ENCODE assay signal across 8 mouse cellular contexts in genomic region chrX:12140086-12140740, GRCm38 (mm10). TPM values are rescaled to one million over a fixed set of nuclear protein-coding genes. Genes with fewer than 3 reads are reported as not detected.
DNase-seq lines count a peak whose midpoint lies in the region; ATAC-seq and TF ChIP-seq lines count a peak whose summit lies in the region.

No protein-coding gene starts in this region.

- peak overlapping the region; percentile 57 for H3K9ac ChIP-seq in hindbrain, embryonic 12.5 days
- peak overlapping the region; percentile 36; the same call in 1 of the 2 replicates for H3K9ac ChIP-seq in lung, postnatal 0 days (replicated peaks; ENCODE audit: low read depth)
- peak overlapping the region; percentile 69 for H3K9ac ChIP-seq in stomach, embryonic 16.5 days (ENCODE audit: low read length)

- H3K9me3 ChIP-seq in hindbrain, embryonic 12.5 days (replicated peaks) = no peaks in the 10 kb centered on the region
- H3K9me3 ChIP-seq in lung, postnatal 0 days (ENCODE audit: low read length) = no peaks in the 10 kb centered on the region
- no peaks in the 10 kb centered on the region for H3K9me3 ChIP-seq in stomach, embryonic 16.5 days (replicated peaks; ENCODE audit: control insufficient read depth, low read length)

- 3% methylated on average over 36 of the region's 51 CpGs for WGBS in hindbrain, embryonic 12.5 days
- WGBS in lung, postnatal 0 days = 4% methylated on average over 36 of the region's 51 CpGs
- 11% methylated on average over 46 of the region's 51 CpGs for WGBS in stomach, embryonic 16.5 days

- TF ChIP-seq EP300 in lung, postnatal 0 days (IDR thresholded peaks at IDR 0.05) = no peak

- peak overlapping the region; percentile 55; the same call in 1 of the 2 replicates for H3K27ac ChIP-seq in layer of hippocampus, adult 2 months
- 0 out of 2 replicates have a peak overlapping the region, but pooled peaks have one; percentile 12 for H3K27ac ChIP-seq in hindbrain, embryonic 12.5 days
- 0 out of 2 replicates have a peak overlapping the region, but pooled peaks have one; percentile 32 for H3K27ac ChIP-seq in lung, postnatal 0 days (ENCODE audit: low read length)
- H3K27ac ChIP-seq in stomach, embryonic 16.5 days (ENCODE audit: low read length) = no peak overlapping the region

- H3K4me1 ChIP-seq in hindbrain, embryonic 12.5 days = peaks cover 25% of the 10 kb centered on the region
- no peaks in the 10 kb centered on the region for H3K4me1 ChIP-seq in lung, postnatal 0 days (ENCODE audit: insufficient read depth, low read depth, low read length)
- H3K4me1 ChIP-seq in stomach, embryonic 16.5 days (ENCODE audit: control insufficient read depth, insufficient read depth, low read length) = 0 out of 2 replicates have a peak, but pooled peaks cover 4% of the 10 kb centered on the region

- DNase-seq in layer of hippocampus, adult 2 months (ENCODE audit: low spot score in 2 of 2) = no peak
- DNase-seq in layer of hippocampus, adult 11-12 months (ENCODE audit: low spot score) = no peak
- DNase-seq in embryo, embryonic 9.5 days (ENCODE audit: extremely low spot score) = peak; percentile 43
- DNase-seq in lung, postnatal 0 days (ENCODE audit: low spot score) = no peak
- DNase-seq in cerebellum, postnatal 14 days = no peak

- peaks cover 82% of the 10 kb centered on the region for H3K27me3 ChIP-seq in hindbrain, embryonic 12.5 days
- H3K27me3 ChIP-seq in lung, postnatal 0 days (replicated peaks; ENCODE audit: insufficient read depth, low read length) = no peaks in the 10 kb centered on the region; the same call in 1 of the 2 replicates
- peaks cover 26% of the 10 kb centered on the region; the same call in 1 of the 2 replicates for H3K27me3 ChIP-seq in stomach, embryonic 16.5 days (ENCODE audit: control insufficient read depth, insufficient read depth, low read length)

- peak overlapping the region; percentile 48 for H3K4me2 ChIP-seq in hindbrain, embryonic 12.5 days (replicated peaks)
- H3K4me2 ChIP-seq in lung, postnatal 0 days (replicated peaks; ENCODE audit: low read depth, low read length) = peak overlapping the region; percentile 52
- H3K4me2 ChIP-seq in stomach, embryonic 16.5 days (ENCODE audit: low read depth, low read length) = peak overlapping the region; percentile 58

- no peak for ATAC-seq in hindbrain, embryonic 12.5 days (ENCODE audit: low FRiP score)
- ATAC-seq in lung, postnatal 0 days = peak; percentile 6; the same call in 1 of the 2 replicates
- no peak for ATAC-seq in stomach, embryonic 16.5 days (ENCODE audit: insufficient read depth, low FRiP score)
- no peak; the same call in 1 of the 2 replicates for ATAC-seq in megakaryocyte-erythroid progenitor cell, adult 5-6 weeks (replicated peaks; ENCODE audit: low FRiP score, low TSS enrichment, poor library complexity, severe bottlenecking)

- H3K36me3 ChIP-seq in hindbrain, embryonic 12.5 days = no peaks in the 10 kb centered on the region
- H3K36me3 ChIP-seq in lung, postnatal 0 days (ENCODE audit: insufficient read depth, low read length) = no peaks in the 10 kb centered on the region
- H3K36me3 ChIP-seq in stomach, embryonic 16.5 days (ENCODE audit: control insufficient read depth, insufficient read depth, low read length) = no peaks in the 10 kb centered on the region

- peak overlapping the region; percentile 34 for H3K4me3 ChIP-seq in layer of hippocampus, adult 2 months
- H3K4me3 ChIP-seq in hindbrain, embryonic 12.5 days = peak overlapping the region; percentile 23
- no peak overlapping the region for H3K4me3 ChIP-seq in lung, postnatal 0 days (ENCODE audit: low read depth, low read length)
- peak overlapping the region; percentile 36 for H3K4me3 ChIP-seq in stomach, embryonic 16.5 days (replicated peaks; ENCODE audit: low read length)

- peak; percentile 29 for TF ChIP-seq CTCF in layer of hippocampus, adult 2 months (conservative IDR thresholded peaks at IDR 0.05)
- TF ChIP-seq CTCF in lung, postnatal 0 days (IDR thresholded peaks at IDR 0.05) = peak; percentile 39

RNA-seq across cellular contexts. Expression of gene Bcor, which starts 19.9 kb away (rescaled TPM):
- total RNA-seq in layer of hippocampus, adult 2 months (2021) = 10 to 100 TPM; 16.7 to 21.3 TPM
- 23.7 and 26.9 TPM in 2 replicates for polyA plus RNA-seq in hindbrain, embryonic 12.5 days (2016; fragmentation: Nextera tagmentation; extraction: Ambion mirVana)
- polyA plus RNA-seq in lung, postnatal 0 days (2015; fragmentation: Nextera tagmentation; extraction: Ambion mirVana) = 8.2 and 12.0 TPM in 2 replicates
- 11.1 and 13.9 TPM in 2 replicates for polyA plus RNA-seq in stomach, embryonic 16.5 days (2015; fragmentation: Nextera tagmentation; extraction: Ambion mirVana)
- 35.6 and 39.2 TPM in 2 replicates for total RNA-seq in megakaryocyte-erythroid progenitor cell, adult 5-6 weeks (2014; fragmentation: Nextera tagmentation)
- total RNA-seq in megakaryocyte-erythroid progenitor cell, adult 5-6 weeks (2017) = 27.5 and 28.9 TPM in 2 replicates
